Mouse (Mus musculus): Measurements from ENCODE around the gene Hgd.
"Not testable (repeated sequence)": the region's sequence is repeated elsewhere in the genome, so short reads cannot be mapped to it uniquely, and the experiment has no call there.

Gene Hgd

DNA sequence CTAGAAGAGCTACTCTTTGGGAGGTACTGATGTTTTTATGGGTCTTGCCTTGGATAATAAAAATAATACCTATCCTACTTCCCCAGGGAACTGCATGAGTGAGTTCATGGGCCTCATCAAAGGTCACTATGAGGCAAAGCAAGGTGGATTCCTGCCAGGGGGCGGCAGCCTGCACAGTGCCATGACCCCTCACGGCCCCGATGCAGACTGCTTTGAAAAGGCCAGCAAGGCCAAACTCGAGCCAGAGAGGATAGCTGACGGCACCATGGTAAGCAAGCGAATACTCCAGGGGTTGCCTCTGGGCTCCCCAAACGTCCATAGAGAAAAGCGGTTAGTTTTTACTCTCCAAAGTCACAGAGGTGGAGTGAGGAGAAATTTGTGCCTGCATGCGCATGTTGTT, 48.4 kb downstream of the Hgd start:
- DNase-seq (ENCODE audit: low spot score in 2 of 2): no peak

DNA sequence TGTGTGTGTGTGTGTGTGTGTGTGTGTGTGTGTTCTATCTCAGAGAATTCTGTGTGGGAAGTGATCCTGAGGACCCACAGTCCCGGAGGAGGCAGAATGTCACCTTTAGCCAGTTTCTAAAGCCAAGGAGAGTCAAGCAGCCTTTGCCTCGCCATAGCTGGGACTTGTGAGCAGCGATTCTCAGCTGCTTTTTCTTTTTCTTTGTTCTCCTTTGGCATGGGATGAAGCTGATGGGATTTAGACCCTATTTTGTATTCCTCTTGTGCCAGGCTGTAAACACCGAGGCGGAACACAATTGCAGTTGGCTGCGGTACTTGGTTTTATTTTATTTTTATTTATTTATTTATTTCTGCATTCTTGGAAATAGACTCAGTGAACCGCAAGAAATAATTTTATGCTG, 49.1 kb downstream of the Hgd start:
- DNase-seq (ENCODE audit: low spot score in 2 of 2): no peak

DNA sequence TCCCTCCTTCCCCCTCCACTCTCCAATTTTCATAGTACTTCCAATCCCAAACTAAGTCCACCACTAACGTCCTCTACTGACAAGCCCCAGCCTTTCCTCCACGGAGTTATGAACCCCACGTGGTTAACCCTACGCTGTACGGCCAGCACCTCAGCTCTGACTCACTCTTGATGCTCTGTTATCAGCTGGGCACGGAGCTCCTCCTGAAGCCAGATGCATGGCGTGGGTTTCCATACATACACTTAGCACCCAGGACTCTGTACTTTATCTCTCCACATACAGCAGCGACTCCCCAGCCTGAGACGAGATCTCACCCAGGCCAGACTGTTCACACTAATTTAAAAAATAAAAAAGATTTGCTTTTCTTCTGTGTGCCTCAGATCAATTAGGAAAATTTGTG, 54.6 kb downstream of the Hgd start:
- DNase-seq (ENCODE audit: low spot score in 2 of 2): no peak

DNA sequence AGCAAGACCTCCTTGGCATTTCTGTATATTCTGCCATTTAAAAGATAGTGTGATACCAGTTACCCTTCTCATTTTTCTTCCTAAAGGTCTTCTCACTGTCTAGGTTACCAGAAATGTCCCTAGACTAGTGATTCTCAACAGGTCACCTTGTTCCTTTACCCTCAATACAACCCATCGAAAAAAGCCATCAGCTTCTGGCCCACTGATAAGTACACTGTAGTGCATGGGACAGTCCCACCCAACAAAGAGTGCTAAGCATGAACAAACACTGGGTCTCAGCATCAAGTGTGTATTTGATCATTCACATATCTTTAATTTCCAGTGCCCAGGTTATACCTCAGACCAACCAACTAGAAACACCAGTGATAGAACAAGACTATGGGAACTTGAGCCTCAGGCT, 55.1 kb downstream of the Hgd start:
- DNase-seq (ENCODE audit: low spot score in 2 of 2): no peak

GRCm38 (mm10) chr16:37636107-37636506, 56.2 kb downstream of the Hgd start:
- no peak for DNase-seq (ENCODE audit: low spot score in 2 of 2)

DNA sequence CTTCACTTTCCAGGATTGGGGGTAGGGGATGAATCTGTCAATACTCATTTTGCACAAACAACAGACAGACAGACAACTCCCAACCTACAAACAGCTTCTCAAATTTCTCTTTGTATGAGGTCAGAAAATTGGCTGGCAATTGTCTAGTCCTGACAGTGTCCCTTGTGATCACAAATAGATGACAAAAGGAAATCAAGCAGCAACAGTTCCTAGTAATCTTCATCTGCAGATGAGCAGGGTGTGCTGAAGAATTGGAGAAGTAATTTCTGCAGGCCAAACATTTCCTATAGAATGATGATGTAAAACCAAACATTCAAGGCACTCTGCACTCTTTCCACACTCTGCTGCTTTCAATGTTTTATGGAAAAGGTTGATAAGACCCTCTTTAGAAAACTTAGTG, 57.8 kb downstream of the Hgd start:
- no peak for DNase-seq (ENCODE audit: low spot score in 2 of 2)

GRCm38 (mm10) chr16:37640522-37640921, 60.6 kb downstream of the Hgd start:
- DNase-seq (ENCODE audit: low spot score in 2 of 2): not testable (repeated sequence)

- DNase-seq (ENCODE audit: low spot score in 2 of 2): no peak
Measured at GRCm38 (mm10) chr16:37644486-37644885, 64.5 kb downstream of the Hgd start.

- no peak for DNase-seq (ENCODE audit: low spot score in 2 of 2)
Measured at GRCm38 (mm10) chr16:37645211-37645610, 65.3 kb downstream of the Hgd start.

GRCm38 (mm10) chr16:37645799-37646198, 65.8 kb downstream of the Hgd start:
- no peak for DNase-seq (ENCODE audit: low spot score in 2 of 2)

GRCm38 (mm10) chr16:37647067-37647466, 67.1 kb downstream of the Hgd start:
- no peak for DNase-seq (ENCODE audit: low spot score in 2 of 2)

DNA sequence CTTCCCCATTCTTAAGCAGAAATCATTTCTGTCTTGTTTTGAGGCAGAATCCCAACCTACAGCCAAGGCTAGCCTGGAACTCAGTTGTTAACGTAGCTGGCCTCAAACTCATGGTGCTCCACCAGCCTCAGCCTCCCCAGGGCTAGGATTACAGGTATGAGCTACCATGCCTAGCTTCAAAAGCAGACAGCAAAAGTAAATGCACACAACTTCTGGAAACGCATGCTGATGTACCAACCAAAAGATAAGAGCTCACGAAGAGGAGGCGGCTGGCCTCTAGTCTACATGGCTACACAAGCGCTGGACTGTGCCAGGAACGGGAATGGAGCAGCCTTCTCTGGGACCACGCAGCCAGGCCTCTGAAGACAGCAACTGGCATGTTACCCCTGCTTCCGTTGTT, 68.0 kb downstream of the Hgd start:
- no peak for DNase-seq (ENCODE audit: low spot score in 2 of 2)

GRCm38 (mm10) chr16:37649068-37649467, 69.1 kb downstream of the Hgd start:
- no peak for DNase-seq (ENCODE audit: low spot score in 2 of 2)

DNA sequence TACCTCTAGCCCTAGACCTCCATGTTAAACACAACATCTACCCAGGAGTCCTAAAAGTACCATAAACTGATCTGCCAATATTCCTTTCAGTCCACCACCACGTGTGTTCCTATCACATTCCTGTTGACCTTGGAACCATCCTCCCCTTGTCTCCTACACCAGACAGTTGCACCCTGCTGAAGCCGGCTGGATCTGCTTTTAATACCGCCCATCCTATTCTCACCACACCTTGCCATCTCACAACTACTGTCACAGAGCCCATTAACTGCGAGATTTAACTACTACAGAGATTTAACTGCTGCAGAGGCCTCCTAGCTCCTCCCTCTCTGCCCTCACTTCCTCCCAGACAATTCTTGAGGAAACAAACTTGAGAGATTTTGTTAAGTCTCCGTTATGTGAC, 71.5 kb downstream of the Hgd start:
- DNase-seq (ENCODE audit: low spot score in 2 of 2): no peak

GRCm38 (mm10) chr16:37652654-37653053, 72.7 kb downstream of the Hgd start:
- no peak for DNase-seq (ENCODE audit: low spot score in 2 of 2)

DNA sequence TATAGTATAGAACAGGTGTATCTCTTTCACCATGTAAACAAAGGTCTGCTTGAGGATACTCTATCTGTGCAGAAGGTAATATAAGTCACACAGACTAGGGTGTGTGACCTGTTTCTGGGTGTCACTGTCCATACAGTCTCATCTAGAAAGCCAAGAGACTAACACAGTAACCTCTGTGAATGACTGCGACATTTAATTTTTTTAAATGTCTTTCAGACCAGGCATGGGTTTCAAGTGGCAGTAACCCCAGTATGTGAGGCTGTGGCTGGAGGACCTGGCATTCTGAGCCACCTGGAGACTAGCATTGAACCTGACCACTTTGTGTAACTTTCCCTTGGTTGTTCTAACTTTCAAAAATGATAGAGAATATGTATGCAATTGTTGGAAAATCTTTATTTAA, 73.1 kb downstream of the Hgd start:
- no peak for DNase-seq (ENCODE audit: low spot score in 2 of 2)

- peak; percentile 78 to 94 for DNase-seq (ENCODE audit: low spot score in 2 of 2)
Measured at GRCm38 (mm10) chr16:37653731-37654657, 74.0 kb downstream of the Hgd start, which contains the start of gene Ndufb4. TSS of gene Ndufb4 (minus strand) at chr16:37654453.

- DNase-seq (ENCODE audit: low spot score in 2 of 2): no peak
Measured at GRCm38 (mm10) chr16:37654831-37655455, 75.0 kb downstream of the Hgd start.

GRCm38 (mm10) chr16:37655756-37656347, 75.9 kb downstream of the Hgd start:
- DNase-seq (ENCODE audit: low spot score in 2 of 2): no peak

DNA sequence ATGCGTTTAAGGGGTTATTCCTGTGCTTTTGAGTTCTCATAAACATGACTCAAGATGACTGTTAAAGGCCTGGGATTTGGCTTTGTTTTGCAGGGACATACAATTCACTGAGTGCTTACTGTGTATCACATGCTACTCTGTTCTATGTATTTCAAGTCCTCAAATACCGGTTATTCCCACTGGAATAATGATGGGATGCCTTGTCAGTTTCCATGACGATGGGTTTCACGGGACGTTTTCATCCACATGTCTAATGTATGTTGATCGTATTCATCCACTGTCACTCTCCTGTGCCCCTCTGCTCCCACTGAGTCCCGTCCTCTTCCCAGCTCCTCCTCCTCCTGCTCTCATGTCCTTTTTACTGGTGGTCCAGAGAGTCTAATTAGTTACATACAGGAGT, 76.8 kb downstream of the Hgd start:
- no peak for DNase-seq (ENCODE audit: low spot score in 2 of 2)

- no peak for DNase-seq (ENCODE audit: low spot score in 2 of 2)
Measured at GRCm38 (mm10) chr16:37663643-37664459, 83.9 kb downstream of the Hgd start.

GRCm38 (mm10) chr16:37665394-37665935, 85.5 kb downstream of the Hgd start:
- DNase-seq (ENCODE audit: low spot score in 2 of 2): no peak

Data from cerebellum, postnatal 4 days (tissue).